Mouse (Mus musculus) thymus, postnatal 10 days (tissue): ENCODE measurements around the gene Sgce.
"Not testable (repeated sequence)": the region's sequence is repeated elsewhere in the genome, so short reads cannot be mapped to it uniquely, and the experiment has no call there.

ENCODE experiments used
- DNase-seq, 2 experiments: peaks; one replicate each; pipeline ENCODE4 v3.0.0; 2021; ENCODE audit warnings: low spot score in 2 of 2

Sgce gene

DNA sequence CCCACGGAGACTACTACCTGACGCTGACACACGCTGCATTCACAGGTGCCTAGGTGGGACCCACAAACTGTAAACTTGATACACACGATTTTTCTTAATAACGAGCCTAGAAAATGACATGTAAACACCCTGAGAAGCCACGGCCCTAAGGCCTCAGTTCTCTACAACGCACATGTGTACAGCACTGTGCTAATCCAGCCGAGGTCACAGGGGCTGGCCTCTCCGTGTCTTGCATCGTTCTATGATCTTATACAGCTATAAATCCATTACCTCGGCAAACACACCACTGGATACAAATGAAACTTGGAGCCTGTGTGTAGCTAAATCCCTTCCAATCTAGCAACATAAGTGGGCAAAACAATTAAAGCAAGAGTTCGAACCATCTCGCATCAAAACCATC is 24.3 kb downstream of the Sgce start:
- no peak for DNase-seq

DNA sequence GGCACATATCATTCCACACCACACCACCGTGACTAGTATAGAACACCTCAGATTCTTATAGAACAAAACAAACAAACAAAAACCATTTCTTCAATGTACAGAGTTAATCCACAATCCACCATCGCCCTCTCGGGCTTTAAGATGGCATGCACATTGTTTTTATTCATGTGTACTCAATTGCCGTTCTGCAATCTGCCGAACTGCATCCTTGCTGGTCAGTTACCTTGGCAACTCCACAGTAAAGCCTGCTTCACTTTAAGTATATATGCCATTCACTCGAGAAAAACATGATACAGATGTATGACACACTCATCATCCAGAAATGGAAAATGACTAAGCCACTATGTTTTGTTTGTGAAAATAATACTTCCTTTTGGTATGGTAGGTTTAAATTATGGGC is 24.9 kb downstream of the Sgce start:
- no peak for DNase-seq

DNA sequence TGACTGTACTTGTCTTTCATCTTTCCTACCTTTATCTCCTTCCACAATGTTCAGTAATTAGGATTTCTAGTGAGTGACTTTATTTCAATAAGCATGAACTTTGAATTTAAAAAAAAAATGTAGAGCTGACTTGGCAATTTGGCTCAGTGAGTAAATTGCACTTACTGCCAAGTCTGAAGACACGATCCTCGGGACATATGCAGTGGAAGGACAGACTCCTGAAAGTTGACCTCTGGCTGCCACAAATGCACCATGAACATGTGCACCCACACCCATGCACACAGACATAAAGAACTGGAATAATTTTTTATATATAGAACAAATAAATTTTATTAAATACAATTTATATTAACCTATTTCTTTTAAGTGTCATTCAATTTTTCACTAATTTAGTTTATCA is 29.7 kb downstream of the Sgce start:
- no peak for DNase-seq

DNA sequence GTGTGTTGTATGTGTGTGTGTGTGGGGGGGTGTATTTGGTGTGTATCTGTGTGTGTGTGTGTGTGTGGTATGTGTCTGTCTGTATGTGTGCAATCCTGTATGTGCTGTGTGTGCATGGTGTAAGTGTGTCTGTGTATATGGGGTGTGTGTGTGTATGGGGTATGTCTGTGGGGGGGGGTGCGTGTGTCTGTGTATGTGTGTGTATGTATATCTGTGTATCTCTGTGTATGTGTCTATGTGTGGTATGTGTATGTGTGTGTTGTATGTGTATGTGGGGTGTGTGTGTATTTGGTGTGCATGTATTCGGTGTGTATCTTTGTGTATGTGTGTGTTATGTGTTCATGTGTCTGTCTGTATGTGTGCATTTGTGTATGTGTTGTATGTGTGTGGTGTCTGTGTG is 30.8 kb downstream of the Sgce start:
- DNase-seq: no peak

GRCm38 (mm10) chr6:4708971-4709370 is 38.0 kb downstream of the Sgce start:
- no peak for DNase-seq

GRCm38 (mm10) chr6:4706415-4706814 is 40.6 kb downstream of the Sgce start:
- DNase-seq: no peak

DNA sequence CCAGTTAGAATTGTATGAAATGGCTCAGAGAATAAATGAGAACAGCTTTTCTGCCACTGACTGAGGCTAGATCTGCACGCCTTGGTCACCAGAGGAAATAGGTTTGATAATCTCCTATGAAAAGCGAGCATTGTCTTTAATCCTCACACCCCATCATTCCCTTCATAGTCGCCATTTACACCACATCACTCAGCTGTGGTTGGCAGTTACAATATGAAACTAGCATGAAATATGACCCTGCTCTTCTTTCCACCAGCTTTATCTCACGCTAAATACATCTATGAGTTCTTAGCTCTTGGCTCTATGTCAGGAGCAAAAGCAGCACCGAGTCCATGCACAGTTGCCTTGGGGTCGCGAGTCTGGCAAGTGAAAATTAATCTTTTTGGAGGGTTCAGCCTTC is 43.1 kb downstream of the Sgce start:
- no peak for DNase-seq

DNA sequence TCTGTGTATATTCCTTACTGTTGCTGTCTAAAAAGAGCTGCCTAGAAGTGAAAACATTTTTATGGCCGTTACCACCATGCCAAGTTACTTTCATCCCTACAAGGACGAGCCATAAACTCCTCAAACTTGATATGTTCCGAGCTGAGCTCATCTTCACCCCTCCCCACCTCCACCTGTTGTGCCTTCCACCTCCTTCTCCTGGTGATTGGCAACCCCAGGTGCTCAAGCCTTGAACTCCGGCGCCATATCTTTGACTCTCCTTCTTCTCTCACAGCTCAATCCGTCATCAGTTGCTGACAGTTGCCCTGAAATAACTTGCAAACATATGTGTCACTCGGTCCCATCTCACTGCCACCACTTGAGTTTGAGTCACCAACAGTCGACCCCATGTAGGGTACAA is 45.4 kb downstream of the Sgce start:
- DNase-seq: no peak

- DNase-seq: no peak
Measured at GRCm38 (mm10) chr6:4695778-4696177, 51.2 kb downstream of the Sgce start.

DNA sequence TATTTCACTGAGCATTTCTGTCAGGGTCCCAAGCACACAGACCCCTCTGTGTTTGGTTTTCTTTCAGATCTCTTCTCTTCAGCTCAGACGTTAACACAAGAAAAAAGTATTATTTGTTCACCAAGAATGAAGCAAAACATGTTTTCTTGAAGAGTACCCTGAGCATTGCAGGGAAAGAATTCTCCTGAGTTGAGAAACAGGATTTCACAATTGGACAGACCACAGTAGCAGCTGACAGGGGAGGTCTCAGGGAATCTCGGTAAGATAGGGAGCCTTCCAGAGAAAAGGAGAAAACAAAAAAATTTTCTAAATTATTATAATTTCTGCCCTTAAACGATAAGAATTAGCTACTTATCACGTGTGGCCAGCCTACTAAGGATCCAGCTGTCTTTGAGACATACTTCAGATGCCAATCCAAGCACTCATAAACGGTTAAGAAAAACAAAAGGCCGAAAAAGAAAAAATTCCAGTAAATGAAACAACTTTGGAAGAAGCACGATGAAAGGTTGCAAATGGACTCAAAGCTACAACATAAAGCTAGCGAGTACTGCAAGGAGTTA is 52.3 kb downstream of the Sgce start:
- DNase-seq: no peak

DNA sequence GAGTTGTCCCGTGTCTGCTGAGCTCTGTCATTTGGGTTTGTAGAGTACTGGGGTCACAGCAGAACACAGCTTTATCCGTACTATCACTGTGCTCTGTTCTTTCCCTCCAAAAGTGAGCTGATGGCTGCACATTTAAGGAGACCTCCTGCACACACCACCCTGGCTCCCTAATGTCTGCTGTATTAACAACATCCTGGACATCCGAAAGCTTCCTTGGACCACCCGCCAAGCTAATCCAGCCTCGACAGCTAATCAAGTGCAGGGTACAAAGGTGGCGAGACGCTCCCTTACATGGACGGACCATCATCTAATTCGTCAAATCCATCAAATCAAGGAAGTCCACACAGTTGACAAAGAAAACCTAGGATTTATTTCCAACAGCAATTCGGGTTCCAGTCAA is 53.5 kb downstream of the Sgce start:
- DNase-seq: no peak

DNA sequence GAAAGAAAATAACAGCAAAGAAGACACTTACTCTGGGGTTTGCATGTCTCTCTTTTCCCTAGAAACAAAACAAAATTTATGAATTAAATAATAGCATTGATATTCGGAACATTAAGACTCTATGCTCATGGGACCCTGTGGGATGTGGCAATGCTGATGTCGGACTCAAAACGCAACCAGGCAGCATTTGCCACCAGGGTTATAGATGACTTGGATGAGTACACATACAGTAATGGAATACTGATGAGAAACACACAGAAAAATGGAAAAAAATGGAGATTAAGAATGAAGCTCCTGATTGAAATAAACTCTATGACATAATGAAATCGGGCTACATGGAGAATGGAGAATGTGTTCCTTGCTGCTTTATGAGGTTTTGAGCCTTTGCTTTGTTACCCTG is 56.6 kb downstream of the Sgce start:
- DNase-seq: no peak

- DNase-seq: no peak
Measured at GRCm38 (mm10) chr6:4684706-4685340, 62.2 kb downstream of the Sgce start.

DNA sequence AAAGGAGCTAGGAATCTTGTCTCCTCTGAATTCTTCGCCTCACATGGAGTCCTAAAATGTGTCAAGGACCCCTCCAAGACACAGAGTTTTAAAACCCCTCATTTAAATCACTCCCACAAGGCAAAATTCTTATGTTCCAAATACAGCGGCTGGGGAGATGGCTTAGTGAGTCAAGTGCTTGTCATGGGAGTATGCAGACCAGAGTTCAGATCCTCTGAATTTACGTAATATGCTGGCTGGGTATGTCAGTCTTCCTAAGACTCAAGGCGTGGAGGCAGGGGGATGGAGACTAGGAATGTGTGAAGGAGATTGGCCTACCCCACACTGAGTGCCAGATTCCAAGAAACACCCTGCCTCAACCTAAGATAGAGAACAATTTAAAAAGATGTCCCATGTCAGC is 66.4 kb downstream of the Sgce start:
- no peak for DNase-seq

- no peak for DNase-seq
Measured at GRCm38 (mm10) chr6:4679981-4680380, 67.0 kb downstream of the Sgce start.

- no peak for DNase-seq
Measured at GRCm38 (mm10) chr6:4677356-4677761, 69.6 kb downstream of the Sgce start.

DNA sequence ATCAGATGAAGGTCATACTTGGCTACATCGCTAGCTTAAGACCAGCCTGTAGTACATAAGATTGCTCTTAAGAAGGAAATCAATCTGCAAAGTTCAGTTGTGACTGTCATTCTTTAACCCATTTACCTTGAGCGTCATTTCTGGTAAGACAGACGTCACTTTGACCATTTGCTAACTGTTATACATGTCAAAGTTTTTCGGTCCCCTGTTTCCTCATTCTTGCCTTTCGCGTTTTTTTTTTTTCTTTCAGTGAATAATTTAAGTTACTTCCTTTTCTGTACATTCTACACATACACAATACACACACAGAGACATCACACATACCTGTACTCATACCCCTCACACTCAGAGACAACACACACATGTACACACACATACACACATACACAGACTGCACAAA is 81.9 kb downstream of the Sgce start:
- no peak for DNase-seq

DNA sequence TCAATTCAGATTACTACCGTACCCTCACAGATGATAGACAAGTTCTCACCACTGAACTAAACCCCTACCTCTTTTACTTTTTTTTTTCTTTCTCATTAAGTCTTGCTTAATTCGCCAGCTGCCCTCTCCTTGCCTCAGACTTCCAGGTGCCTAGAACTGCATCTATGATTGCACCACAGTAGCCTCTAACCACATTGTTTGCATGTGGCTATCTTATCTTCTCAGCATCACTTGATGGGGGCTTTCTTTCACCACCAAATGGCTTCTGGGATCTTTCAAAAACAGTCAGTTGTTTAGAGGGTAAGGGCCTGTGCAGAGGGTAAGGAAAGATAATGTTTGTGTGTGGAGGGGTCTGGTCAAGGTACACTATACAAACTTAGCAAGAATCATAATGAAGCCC is 82.7 kb downstream of the Sgce start:
- DNase-seq: no peak

- no peak for DNase-seq
Measured at GRCm38 (mm10) chr6:4663516-4663915, 83.5 kb downstream of the Sgce start.

GRCm38 (mm10) chr6:4658861-4659260 is 88.1 kb downstream of the Sgce start:
- no peak for DNase-seq

DNA sequence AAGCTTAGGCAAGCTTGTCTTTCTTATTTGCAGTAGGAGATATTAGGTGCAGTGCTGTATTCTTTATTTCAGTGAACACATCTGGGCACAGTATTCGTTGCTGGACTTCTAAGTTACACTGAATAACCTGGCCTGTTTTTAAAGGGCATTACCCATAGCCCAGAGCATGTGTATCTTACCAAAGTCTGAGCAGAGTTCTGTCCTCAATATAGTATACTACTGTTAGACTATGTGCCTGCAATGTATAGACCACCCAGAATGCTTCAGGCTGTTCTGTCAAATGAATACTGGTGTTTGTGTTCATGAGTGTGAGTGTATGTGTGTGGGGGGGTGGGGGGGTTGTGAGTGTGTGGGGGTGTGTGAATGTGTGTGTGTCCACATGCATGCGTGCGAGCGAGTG is 91.1 kb downstream of the Sgce start:
- no peak for DNase-seq

- no peak for DNase-seq
Measured at GRCm38 (mm10) chr6:4655466-4655865, 91.5 kb downstream of the Sgce start.

DNA sequence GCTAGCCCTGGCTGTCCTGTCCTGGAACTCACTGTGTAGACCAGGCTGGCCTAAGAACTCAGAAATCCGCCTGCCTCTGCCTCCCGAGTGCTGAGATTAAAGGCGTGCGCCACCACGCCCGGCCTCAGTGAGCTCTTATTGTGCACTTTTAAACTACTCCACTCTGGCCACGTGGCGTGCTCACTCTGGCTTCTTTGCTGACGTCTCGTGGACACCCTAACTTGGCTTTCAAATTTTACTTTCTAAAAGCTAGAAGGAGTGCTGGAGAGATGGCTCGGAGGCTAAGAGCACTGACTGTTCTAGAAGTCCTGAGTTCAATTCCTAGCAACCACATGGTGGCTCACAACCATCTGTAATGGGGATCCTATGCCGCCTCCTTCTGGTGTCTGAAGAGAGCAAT is 93.3 kb downstream of the Sgce start:
- not testable (repeated sequence) for DNase-seq

- no peak for DNase-seq
Measured at GRCm38 (mm10) chr6:4652596-4653134, 94.3 kb downstream of the Sgce start.
